Mouse (Mus musculus) liver, embryonic 14.5 days (tissue): ENCODE data around the gene Cryaa.

Experiments used
- CTCF ChIP-seq: IDR thresholded peaks from 2 replicates; pipeline ENCODE4 v1.5.1; 2016; ENCODE audit warnings: antibody characterized with exemption, low read depth, control low read depth
- EP300 ChIP-seq: IDR thresholded peaks from 2 replicates; pipeline ENCODE4 v1.6.1; 2016; ENCODE audit warnings: antibody characterized with exemption, low read depth

DNA sequence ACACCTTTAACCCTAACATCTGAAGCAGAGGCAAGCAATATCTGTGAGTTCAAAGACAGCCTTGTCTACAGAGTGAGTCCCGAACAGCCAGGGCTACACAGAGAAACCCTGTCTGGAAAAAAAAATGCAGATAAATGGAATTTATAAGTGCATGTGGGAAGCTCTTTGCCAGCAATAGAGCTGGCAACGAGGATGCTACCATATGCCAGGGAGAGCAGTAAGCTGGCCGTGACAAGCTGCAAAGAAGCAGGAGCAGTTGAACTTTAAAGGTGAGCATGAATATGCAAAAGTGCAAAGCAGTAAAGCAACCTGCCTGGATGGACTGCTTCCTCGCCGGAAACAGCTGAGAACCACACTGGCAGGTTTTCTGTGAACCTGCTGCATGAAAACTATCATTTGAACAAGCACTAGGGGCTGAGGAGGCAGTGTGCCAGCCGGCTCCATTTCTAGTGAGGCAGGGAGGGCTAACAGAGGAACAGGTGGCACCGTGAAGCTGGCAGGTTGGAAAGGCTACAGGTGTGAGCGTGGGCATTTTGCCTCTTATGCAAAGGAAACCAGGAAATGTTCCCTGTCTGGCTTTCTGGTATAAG is 16.9 kb upstream of the Cryaa start:
- no peak for TF ChIP-seq CTCF
- no peak for TF ChIP-seq EP300
